Mouse (Mus musculus): Measurements from ENCODE around the gene Pdk3. TPM values are rescaled to one million over a fixed set of nuclear protein-coding genes. Genes with fewer than 3 reads are reported as not detected.

Pdk3 gene
- total and polyA plus RNA-seq, 3 experiments = 34.4 to 58.4 TPM; not detected in 1

DNA sequence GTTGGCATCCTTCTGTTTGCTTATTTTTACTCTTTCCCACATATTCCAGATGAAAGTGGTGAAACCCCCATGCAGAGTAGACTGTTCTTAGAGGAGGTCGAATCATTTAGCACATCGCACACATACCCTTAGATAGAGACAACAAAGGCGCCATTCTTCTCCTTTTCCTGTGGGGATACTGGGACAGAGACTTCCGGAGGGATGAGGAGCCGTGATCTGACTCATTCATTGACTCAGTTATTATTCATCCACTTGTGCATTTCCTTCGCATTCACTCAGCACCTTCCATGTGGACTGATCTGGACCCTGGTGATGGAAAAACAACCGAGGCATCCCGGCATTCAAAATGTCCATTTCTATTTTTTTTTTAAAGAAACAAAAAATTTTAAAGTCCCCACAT is 101.1 kb downstream of the Pdk3 start (continued):
- no peak for TF ChIP-seq MYC (IDR thresholded peaks at IDR 0.05; ENCODE audit: low read depth, low read length)

GRCm38 (mm10) chrX:93729529-93729928 is 102.5 kb downstream of the Pdk3 start:
- H3K79me2 ChIP-seq (ENCODE audit: control insufficient read depth, insufficient read depth, low read length, poor library complexity) = no peaks in the 10 kb centered on the region
- no peaks in the 10 kb centered on the region for H3K27me3 ChIP-seq (ENCODE audit: control insufficient read depth in 1 of 2, insufficient read depth in 2 of 2, low read length in 2 of 2)
- H3K27ac ChIP-seq (ENCODE audit: control insufficient read depth, low read depth, low read length) = no peak overlapping the region
- peaks cover 0 to 13% of the 10 kb centered on the region in 2 experiments; a peak in 2 of 4 replicates for H3K36me3 ChIP-seq (ENCODE audit: control insufficient read depth in 1 of 2, insufficient read depth in 2 of 2, low read length in 2 of 2)
- H3K4me3 ChIP-seq (ENCODE audit: control insufficient read depth in 1 of 2, insufficient read depth in 1 of 2, low read depth in 2 of 2, low read length in 2 of 2) = no peak overlapping the region
- DNase-seq (ENCODE audit: low read depth, low spot score) = no peak
- H3K9ac ChIP-seq (ENCODE audit: control insufficient read depth, low read depth, low read length, poor library complexity, severe bottlenecking) = no peak overlapping the region
- H3K9me3 ChIP-seq (replicated peaks; ENCODE audit: insufficient read depth, low read length) = no peaks in the 10 kb centered on the region
- TF ChIP-seq USF1 (IDR thresholded peaks at IDR 0.05; ENCODE audit: low read depth, low read length) = no peak
- no peak for TF ChIP-seq POLR2A (IDR thresholded peaks at IDR 0.05; ENCODE audit: control insufficient read depth in 1 of 2, insufficient read depth in 1 of 2, low read depth in 1 of 2, low read length in 2 of 2, poor library complexity in 1 of 2)
- TF ChIP-seq BHLHE40 (IDR thresholded peaks at IDR 0.05; ENCODE audit: borderline replicate concordance, low read depth, low read length) = no peak
- no peak for TF ChIP-seq HCFC1 (IDR thresholded peaks at IDR 0.05; ENCODE audit: low read depth, low read length)
- peaks cover 5 to 7% of the 10 kb centered on the region in 2 experiments for H3K4me1 ChIP-seq (ENCODE audit: control insufficient read depth in 1 of 2, insufficient read depth in 2 of 2, low read length in 2 of 2)

Other genes with a start within 250 kb of the Pdk3 start
- 37.7 and 38.7 TPM in 2 replicates for gene Pola1, start 200.0 kb downstream of the Pdk3 start, total RNA-seq (2012; rRNA removed)
- gene Pola1, start 200.0 kb downstream of the Pdk3 start, polyA plus RNA-seq (2012; ENCODE audit: insufficient read depth in 1 of 2, insufficient read length in 2 of 2, low read depth in 1 of 2, low replicate concordance in 2 of 2, missing spikeins in 1 of 2) = 10 to 100 TPM; 26.8 to 36.1 TPM
- 1.2 and 1.9 TPM in 2 replicates for gene Pcyt1b, start 177.3 kb downstream of the Pdk3 start, total RNA-seq (2012; rRNA removed)
- 10 to 100 TPM in 1 of 2 experiments, not detected in 1; 10.4 TPM for gene Pcyt1b, start 177.3 kb downstream of the Pdk3 start, polyA plus RNA-seq (2012; ENCODE audit: insufficient read depth in 1 of 2, insufficient read length in 2 of 2, low read depth in 1 of 2, low replicate concordance in 2 of 2, missing spikeins in 1 of 2)
- gene AU015836, start 136.5 kb upstream of the Pdk3 start, total RNA-seq (2012; rRNA removed) = not detected in 2 replicates
- gene AU015836, start 136.5 kb upstream of the Pdk3 start, polyA plus RNA-seq (2012; ENCODE audit: insufficient read depth in 1 of 2, insufficient read length in 2 of 2, low read depth in 1 of 2, low replicate concordance in 2 of 2, missing spikeins in 1 of 2) = not detected

Data from MEL (cell line).